Mouse (Mus musculus) thymus, postnatal 4 days (tissue): ENCODE measurements around the gene Cbx7.
A peak's percentile ranks its signal among the peaks of the same experiment; 100 is the strongest.

ENCODE experiments used
- DNase-seq: peaks from one replicate; pipeline ENCODE4 v3.0.0; 2021

The Cbx7 gene

GRCm38 (mm10) chr15:80000694-80001093, 29.8 kb upstream of the Cbx7 start:
- no peak for DNase-seq

- no peak for DNase-seq
These were observed 27.1 kb upstream of the Cbx7 start for GRCm38 (mm10) chr15:79997988-79998387.

DNA sequence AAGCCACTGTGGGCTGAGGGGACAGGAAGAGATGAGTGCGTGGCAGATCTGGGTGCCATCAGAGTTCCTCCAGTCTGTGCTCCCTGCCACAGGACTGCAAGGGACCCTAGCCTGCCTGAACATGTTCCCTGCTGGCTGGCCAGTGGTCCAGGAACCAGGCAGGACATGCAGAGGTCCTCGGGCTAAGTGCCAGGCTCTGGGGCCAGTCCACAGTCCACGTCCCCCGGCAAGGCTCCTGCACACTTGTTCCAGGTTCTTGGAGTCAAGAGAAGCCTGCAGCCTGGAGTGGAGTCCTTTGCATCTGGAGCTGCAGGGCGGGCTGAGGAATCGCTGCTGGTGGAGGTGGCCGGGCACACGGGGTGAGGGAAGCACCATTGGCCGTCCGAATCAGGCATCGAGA, 25.9 kb upstream of the Cbx7 start:
- DNase-seq, result no peak

DNA sequence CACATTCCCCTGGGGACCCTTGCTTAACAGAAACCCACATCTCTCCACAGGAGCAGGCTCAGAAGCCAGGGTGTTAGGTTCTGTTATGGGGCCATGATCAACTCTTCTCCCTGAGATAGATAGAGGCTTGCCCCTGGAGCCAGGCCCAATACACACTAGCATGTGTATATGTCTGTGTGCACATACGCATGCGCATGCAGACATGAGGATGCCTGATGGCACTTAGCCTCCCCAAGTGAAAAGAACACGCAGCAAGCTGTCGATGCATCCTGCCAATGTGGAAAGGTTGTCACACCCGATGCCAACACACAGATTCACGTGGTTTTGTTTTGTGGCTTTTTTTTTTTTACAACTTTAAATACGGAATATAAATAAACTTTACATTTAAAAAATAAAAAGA, 24.6 kb upstream of the Cbx7 start:
- DNase-seq, result no peak

DNA sequence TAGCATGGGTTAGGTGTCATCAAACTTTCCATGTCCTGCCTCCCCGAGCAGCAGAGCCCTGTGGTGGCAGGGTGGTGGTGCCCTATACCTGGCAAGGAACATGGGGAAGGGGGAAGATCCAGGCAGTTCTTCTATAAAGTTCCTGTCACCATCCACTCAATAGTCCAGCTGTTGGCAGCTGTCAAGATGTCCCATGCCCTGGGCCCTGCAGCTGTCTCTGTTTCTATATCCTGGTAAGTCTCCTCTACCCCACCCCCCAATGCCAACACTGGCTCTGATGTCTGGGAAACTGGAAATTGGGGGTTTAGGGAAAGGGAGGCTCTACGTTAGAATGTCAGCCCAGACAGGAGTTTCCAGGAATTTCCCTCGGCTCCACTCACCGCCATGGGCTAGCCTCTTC, 23.6 kb upstream of the Cbx7 start:
- no peak for DNase-seq

- no peak for DNase-seq
These were observed 15.3 kb upstream of the Cbx7 start for GRCm38 (mm10) chr15:79986182-79986581.

DNA sequence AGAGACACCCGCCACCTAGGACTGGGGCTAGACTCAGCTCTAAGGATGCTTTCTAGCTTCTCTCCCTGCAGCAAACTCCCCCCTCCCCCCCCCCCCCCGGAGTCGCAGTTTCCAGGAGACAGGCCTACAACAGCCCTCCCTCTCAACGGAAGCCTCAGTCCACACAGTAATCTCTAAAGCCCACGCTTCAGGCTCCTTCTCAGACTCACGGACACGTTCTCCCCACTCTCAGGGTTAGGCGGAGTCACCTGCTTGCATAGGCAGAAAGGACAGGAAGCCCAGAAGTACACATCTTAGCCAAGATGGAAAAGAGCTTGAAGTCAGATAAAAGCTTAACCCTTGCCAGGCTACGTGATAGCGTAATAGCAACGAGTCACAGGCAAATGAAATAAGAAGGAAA, 14.6 kb upstream of the Cbx7 start:
- DNase-seq, result no peak

- no peak for DNase-seq
These were observed 13.2 kb upstream of the Cbx7 start for GRCm38 (mm10) chr15:79984152-79984551.

GRCm38 (mm10) chr15:79980716-79981115, 9.8 kb upstream of the Cbx7 start:
- DNase-seq, result no peak

- DNase-seq, result no peak
These were observed 1.3 kb upstream of the Cbx7 start for GRCm38 (mm10) chr15:79972186-79972585.

- no peak for DNase-seq
These were observed 428 bp downstream of the Cbx7 start for GRCm38 (mm10) chr15:79970491-79970890.

GRCm38 (mm10) chr15:79967346-79967745, 3.6 kb downstream of the Cbx7 start:
- no peak for DNase-seq

DNA sequence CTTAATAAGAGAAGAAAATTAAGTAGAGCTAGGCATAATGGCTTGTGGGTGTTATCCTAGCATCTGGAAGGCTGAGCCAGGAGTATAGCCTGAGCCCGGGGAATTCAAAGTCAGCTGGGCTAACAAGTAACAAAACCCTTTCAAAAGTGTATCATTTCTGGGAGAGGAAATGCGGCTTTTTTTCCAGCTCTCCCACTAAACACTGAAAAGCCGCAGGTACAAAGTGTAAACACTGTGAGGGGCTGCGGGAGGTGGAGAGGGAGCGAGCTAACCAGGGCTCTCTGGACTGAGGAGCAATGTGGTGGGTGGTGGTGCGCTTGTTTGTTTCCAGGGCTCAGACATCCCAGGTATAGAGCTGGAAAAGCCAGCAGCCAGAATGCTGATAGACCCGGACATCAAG, 6.5 kb downstream of the Cbx7 start:
- DNase-seq, result no peak

GRCm38 (mm10) chr15:79962661-79963060, 8.3 kb downstream of the Cbx7 start:
- no peak for DNase-seq

GRCm38 (mm10) chr15:79961366-79961921, 9.5 kb downstream of the Cbx7 start:
- no peak for DNase-seq

DNA sequence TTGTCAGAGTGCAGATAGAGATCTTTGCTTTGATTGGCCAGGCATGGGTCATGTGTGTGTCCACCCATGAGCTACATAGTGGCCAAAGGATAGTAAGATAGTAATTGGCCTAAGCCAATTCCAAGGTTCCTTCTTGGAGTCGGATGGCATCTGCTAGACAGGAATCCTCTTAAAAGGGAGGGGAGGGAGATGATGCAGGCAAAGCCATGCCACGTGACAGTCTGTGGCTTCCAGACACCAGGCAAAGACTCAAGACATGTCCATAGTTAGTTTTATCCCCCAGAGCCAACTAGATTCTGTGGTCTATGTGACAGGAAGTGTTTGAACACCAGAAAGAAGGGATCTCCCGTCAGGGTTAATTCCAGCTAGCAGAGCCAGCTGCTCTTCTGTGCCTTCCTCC, 12.5 kb downstream of the Cbx7 start:
- no peak for DNase-seq

GRCm38 (mm10) chr15:79956559-79956958, 14.4 kb downstream of the Cbx7 start:
- peak; percentile 76 for DNase-seq

DNA sequence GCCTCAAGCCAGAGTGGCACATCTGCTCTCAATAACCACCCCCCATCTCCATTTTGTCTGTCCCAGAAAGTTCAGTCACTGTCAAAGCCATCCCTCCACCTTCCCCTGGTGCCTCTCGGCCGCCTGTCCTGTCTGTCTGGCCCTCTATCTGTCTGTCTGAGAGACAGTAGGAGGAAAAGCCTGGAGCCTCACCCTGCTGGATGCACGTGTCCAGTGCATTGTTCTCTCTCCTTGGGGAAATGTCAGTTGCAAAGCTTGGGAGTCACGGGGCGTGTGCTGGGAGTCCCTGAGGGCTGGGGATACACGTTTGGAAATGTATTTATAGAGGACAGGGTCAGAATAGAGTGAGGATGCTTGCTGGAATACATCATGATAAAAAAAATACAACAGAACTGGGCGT, 17.4 kb downstream of the Cbx7 start:
- DNase-seq, result no peak

- no peak for DNase-seq
These were observed 18.3 kb downstream of the Cbx7 start for GRCm38 (mm10) chr15:79952504-79953231.

DNA sequence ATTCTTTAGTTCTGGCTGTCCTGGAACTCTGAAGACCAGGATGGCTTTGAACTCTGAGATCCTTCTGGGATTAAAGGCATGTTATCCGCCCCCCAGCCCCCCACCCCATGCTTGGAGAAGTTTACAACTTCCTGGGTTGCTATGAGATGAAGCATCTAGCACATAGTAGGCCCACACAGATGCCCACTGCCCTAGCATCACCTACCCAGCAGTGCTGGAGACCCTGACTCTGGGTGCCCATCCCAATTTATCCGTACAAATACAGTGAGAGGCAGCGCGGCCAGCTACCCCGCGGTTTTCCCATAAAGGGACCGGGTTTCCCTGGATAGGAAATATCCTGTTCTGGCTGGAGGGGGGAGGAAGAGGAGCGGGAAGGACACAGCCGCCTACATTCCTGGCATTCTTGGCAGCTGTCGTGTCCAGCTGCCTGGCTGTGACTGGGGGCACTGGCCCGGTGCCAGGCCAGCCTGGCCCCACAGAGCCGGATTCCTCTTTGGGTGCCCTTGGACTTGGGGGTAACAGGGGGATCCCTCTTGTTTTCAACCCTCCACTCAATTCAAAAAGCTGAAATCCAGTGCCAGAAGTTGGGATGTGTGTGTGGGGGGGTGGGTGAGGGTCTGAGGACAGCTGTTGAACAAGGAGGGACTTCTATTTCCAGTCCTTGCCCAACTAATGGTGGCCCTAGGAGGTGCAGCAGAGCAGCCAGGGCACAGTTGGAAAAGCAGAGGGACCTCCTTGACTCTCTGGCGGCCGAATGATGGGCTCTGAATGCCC, 19.0 kb downstream of the Cbx7 start:
- no peak for DNase-seq

GRCm38 (mm10) chr15:79951226-79951625, 19.7 kb downstream of the Cbx7 start:
- no peak for DNase-seq

GRCm38 (mm10) chr15:79950250-79951025, 20.5 kb downstream of the Cbx7 start:
- DNase-seq, result peak; percentile 92

DNA sequence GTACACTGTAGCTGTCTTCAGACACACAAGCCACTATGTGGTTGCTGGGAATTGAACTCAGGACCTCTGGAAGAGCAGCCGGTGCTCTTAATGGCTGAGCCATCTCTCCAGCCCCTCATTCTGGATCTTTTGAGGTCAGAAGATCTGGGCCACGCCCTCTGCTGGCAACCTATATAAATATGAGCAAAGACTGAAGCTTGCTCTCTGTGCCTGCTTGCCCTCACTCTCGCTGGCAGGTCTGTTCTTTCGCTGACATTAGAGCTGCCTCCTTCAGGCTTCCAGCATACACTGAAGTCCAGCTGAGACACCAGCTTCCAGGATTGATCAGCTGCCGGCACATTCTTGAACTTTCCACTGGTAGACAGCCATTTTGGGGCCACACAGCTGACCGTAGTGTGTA, 23.2 kb downstream of the Cbx7 start:
- no peak for DNase-seq
